Mouse (Mus musculus): ENCODE measurements around the gene Atp5b. TPM values are rescaled to one million over a fixed set of nuclear protein-coding genes. Genes with fewer than 3 reads are reported as not detected.
"Not testable (repeated sequence)": the region's sequence is repeated elsewhere in the genome, so short reads cannot be mapped to it uniquely, and the experiment has no call there.

Atp5b gene
- total and polyA plus RNA-seq, 3 experiments, result 7,689 to 9,158 (median 8,017) TPM

DNA sequence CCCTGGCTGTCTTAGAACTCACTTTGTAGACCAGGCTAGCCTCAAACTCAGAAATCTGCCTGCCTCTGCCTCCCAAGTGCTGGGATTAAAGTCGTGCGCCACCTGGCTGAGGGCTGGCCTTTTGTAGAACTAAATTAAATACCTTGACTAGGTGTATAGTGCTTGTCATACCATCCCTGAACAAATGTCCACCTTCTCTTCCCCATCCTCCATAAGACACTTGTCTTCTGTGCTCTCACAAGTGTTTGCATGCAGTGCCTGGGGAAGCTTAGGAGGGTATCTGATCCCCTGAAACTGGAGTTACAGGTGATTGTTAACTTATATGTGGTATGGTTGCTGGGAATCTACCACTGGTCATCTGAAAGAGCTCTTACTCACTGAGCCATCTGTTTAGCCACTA, 32.7 kb upstream of the Atp5b start:
- Histone ChIP-seq H3K27ac (no peak overlapping the region), H3K4me3 (no peak overlapping the region), H3K27me3 (ENCODE audit: control insufficient read depth, insufficient read depth, low read length) (no peaks in the 10 kb centered on the region), H3K9ac (ENCODE audit: low read depth, low read length) (no peak overlapping the region), H3K36me3 (ENCODE audit: control insufficient read depth, insufficient read depth, low read length) (peaks cover 11% of the 10 kb centered on the region), H3K4me1 (ENCODE audit: control insufficient read depth, insufficient read depth, low read length) (no peaks in the 10 kb centered on the region), H3K79me2 (replicated peaks; ENCODE audit: control insufficient read depth, insufficient read depth, low read length) (no peaks in the 10 kb centered on the region)
- no peak for TF ChIP-seq POLR2A (IDR thresholded peaks at IDR 0.05; ENCODE audit: insufficient read depth, low read depth, low read length)
- TF ChIP-seq EP300 (IDR thresholded peaks at IDR 0.05; ENCODE audit: insufficient read depth, low read depth, low read length), result no peak
- intact Hi-C loops (cut with DNase I), result no loop called here
- WGBS, result 91% methylated on average over 2 of the region's 2 CpGs
- DNase-seq, result no peak

DNA sequence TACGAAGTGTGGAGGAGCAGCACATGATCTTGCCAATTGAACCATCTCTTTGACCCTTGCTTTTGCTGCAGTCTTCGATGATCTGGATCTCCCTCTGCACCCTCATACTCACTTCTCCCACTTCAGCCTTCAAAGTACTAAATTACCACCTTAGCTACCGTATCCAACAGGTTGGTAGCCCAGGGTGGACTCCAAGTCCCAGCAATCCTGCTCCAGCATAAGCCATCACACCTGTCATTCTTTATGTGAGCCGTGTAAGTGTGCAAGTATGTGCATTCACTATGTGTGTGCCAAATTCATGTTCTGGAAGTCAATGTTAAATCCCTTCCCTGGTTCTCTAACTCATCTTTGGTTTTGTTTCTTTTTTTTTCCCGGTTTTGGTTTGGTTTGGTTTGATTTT, 31.5 kb upstream of the Atp5b start:
- intact Hi-C loops (cut with DNase I), result no loop called here
- no peaks in the 10 kb centered on the region for H3K27me3 ChIP-seq (ENCODE audit: control insufficient read depth, insufficient read depth, low read length)
- no peaks in the 10 kb centered on the region for H3K4me1 ChIP-seq (ENCODE audit: control insufficient read depth, insufficient read depth, low read length)
- no peak overlapping the region for H3K27ac ChIP-seq
- no peaks in the 10 kb centered on the region for H3K79me2 ChIP-seq (replicated peaks; ENCODE audit: control insufficient read depth, insufficient read depth, low read length)
- DNase-seq, result no peak
- TF ChIP-seq CTCF (IDR thresholded peaks at IDR 0.05) (no peak), EP300 (IDR thresholded peaks at IDR 0.05; ENCODE audit: insufficient read depth, low read depth, low read length) (no peak), POLR2A (IDR thresholded peaks at IDR 0.05; ENCODE audit: insufficient read depth, low read depth, low read length) (no peak)
- H3K4me3 ChIP-seq, result no peak overlapping the region
- H3K36me3 ChIP-seq (ENCODE audit: control insufficient read depth, insufficient read depth, low read length), result peaks cover 4% of the 10 kb centered on the region; the same call in 1 of the 2 replicates
- H3K9ac ChIP-seq (ENCODE audit: low read depth, low read length), result no peak overlapping the region
- WGBS, result 96% methylated on average over 5 of the region's 5 CpGs

DNA sequence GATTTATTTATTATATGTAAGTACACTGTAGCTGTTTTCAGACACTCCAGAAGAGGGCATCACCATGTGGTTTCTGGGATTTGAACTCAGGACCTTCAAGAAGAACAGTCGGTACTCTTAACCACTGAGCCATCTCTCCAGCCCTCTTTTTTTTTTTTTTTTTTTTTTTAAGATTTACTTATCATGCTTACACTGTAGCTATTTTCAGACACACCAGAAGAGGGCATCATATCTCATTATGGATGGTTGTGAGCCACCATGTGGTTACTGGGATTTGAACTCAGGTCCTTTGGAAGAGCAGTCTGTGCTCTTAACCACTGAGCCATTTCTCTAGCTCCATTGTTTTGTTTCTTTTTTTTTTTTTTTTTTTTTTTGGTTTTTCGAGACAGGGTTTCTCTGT, 30.9 kb upstream of the Atp5b start:
- H3K4me1 ChIP-seq (ENCODE audit: control insufficient read depth, insufficient read depth, low read length); H3K36me3 ChIP-seq (ENCODE audit: control insufficient read depth, insufficient read depth, low read length); H3K79me2 ChIP-seq (replicated peaks; ENCODE audit: control insufficient read depth, insufficient read depth, low read length); H3K27me3 ChIP-seq (ENCODE audit: control insufficient read depth, insufficient read depth, low read length); H3K27ac ChIP-seq; intact Hi-C loops (cut with DNase I); H3K4me3 ChIP-seq; DNase-seq; H3K9ac ChIP-seq (ENCODE audit: low read depth, low read length): not testable (repeated sequence)
- WGBS, result 56% methylated on average over 2 of the region's 2 CpGs

DNA sequence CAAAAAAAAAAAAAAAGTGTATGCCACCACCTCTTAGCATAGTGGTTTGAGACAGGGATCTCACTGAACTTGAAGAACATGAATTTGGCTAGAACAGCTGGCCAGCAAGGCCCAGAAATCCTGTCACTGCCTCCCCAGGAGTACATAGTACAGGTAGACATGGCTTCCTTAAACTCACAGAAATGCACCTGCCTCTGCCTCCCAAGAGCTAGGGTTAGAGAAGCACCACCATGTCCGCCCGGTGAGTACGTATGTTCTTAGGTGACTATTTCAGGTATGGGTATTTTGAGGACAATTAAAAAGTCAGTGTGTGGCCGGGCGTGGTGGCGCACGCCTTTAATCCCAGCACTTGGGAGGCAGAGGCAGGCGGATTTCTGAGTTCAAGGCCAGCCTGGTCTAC, 30.1 kb upstream of the Atp5b start:
- TF ChIP-seq EP300 (IDR thresholded peaks at IDR 0.05; ENCODE audit: insufficient read depth, low read depth, low read length) (no peak), POLR2A (IDR thresholded peaks at IDR 0.05; ENCODE audit: insufficient read depth, low read depth, low read length) (no peak), CTCF (IDR thresholded peaks at IDR 0.05) (no peak)
- intact Hi-C loops (cut with DNase I), result no loop called here
- Histone ChIP-seq H3K4me1 (ENCODE audit: control insufficient read depth, insufficient read depth, low read length) (peaks cover 2% of the 10 kb centered on the region), H3K4me3 (no peak overlapping the region), H3K9ac (ENCODE audit: low read depth, low read length) (no peak overlapping the region), H3K27me3 (ENCODE audit: control insufficient read depth, insufficient read depth, low read length) (no peaks in the 10 kb centered on the region), H3K36me3 (ENCODE audit: control insufficient read depth, insufficient read depth, low read length) (peaks cover 4% of the 10 kb centered on the region; the same call in 1 of the 2 replicates), H3K27ac (no peak overlapping the region), H3K79me2 (replicated peaks; ENCODE audit: control insufficient read depth, insufficient read depth, low read length) (no peaks in the 10 kb centered on the region)
- DNase-seq, result no peak
- 92% methylated on average over 8 of the region's 8 CpGs for WGBS

DNA sequence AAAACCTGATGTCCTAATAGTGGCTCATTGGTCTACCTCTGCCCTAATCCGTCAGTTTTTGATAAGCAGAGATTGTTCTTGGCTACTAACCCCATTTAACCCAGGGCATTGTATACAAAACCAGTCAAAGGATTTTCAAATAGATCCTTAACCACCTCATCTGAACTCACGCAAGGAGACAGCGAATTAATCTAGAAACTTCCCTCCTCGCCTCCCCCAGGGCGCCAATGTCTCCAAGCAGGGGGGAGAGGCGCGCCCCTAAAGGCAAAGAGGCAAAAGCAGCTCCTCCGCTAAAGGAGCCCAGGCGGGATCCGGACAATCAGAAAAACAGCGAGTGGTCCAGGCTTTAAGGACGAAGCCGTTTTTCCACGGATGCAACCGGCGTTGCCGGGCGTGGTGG, 24.9 kb upstream of the Atp5b start:
- intact Hi-C loops (cut with DNase I), result loop anchor here (1.0 to 2.0 kb wide), 2 partner anchors 23 to 25 kb away; partner anchors contain the start of genes Atp5b and Naca

DNA sequence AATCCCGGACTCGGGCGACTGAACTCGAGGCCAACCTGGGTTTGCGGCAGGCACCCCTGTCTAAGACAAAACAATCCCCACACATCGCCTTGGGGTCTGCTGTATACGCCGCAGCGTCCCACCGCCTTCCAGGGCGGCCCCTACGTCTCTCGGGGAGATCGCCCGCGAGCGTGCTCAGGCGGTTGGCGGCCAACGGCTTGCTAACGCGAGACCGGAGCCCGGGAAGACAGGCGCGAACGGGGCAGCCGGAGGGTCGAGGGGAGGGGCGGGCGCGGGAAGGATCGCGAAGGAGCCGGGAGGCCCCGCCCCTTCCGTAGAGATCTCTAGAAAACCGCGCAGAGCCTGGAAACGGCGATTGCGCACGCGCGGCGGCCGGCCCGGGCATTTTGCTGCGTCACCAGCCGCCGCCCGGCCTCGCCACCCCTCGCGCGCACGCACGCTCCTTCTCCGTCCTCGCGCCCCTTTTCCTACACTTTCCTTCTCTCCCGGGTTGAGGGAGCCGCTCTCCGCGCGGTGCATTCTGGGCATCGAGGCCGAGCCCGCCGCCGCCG, 24.4 kb upstream of the Atp5b start, which contains the start of gene Ptges3:
Ptges3 (plus strand) TSS at position 354 of the 551 bp plus-strand sequence.
- under 1% methylated on average over 48 of the region's 72 CpGs for WGBS

More for the DNA sequence above, 24.9 kb upstream of the Atp5b start:
- Histone ChIP-seq H3K36me3 (ENCODE audit: control insufficient read depth, insufficient read depth, low read length) (peaks cover 20% of the 10 kb centered on the region), H3K79me2 (replicated peaks; ENCODE audit: control insufficient read depth, insufficient read depth, low read length) (no peaks in the 10 kb centered on the region; the same call in 1 of the 2 replicates), H3K27ac (peak overlapping the region; percentile 100), H3K27me3 (ENCODE audit: control insufficient read depth, insufficient read depth, low read length) (no peaks in the 10 kb centered on the region), H3K4me3 (peak overlapping the region; percentile 67), H3K9ac (ENCODE audit: low read depth, low read length) (peak overlapping the region; percentile 91), H3K4me1 (ENCODE audit: control insufficient read depth, insufficient read depth, low read length) (peaks cover 6% of the 10 kb centered on the region)
- no peak for DNase-seq
- WGBS, result under 1% methylated on average over 18 of the region's 18 CpGs
- TF ChIP-seq POLR2A (IDR thresholded peaks at IDR 0.05; ENCODE audit: insufficient read depth, low read depth, low read length) (no peak), CTCF (IDR thresholded peaks at IDR 0.05) (0 out of 2 replicates have a peak, but pooled peaks have one; percentile 11), EP300 (IDR thresholded peaks at IDR 0.05; ENCODE audit: insufficient read depth, low read depth, low read length) (no peak)

More for the DNA sequence above, 24.4 kb upstream of the Atp5b start, which contains the start of gene Ptges3:
- Histone ChIP-seq H3K9ac (ENCODE audit: low read depth, low read length) (peak within 1 kb of the TSS; percentile 91), H3K27me3 (ENCODE audit: control insufficient read depth, insufficient read depth, low read length) (no peaks in the 10 kb centered on the region), H3K4me1 (ENCODE audit: control insufficient read depth, insufficient read depth, low read length) (peaks cover 6% of the 10 kb centered on the region), H3K36me3 (ENCODE audit: control insufficient read depth, insufficient read depth, low read length) (peaks cover 21% of the 10 kb centered on the region), H3K79me2 (replicated peaks; ENCODE audit: control insufficient read depth, insufficient read depth, low read length) (no peaks in the 10 kb centered on the region; the same call in 1 of the 2 replicates), H3K4me3 (peak within 1 kb of the TSS; percentile 67), H3K27ac (peak within 1 kb of the TSS; percentile 100)
- TF ChIP-seq POLR2A (IDR thresholded peaks at IDR 0.05; ENCODE audit: insufficient read depth, low read depth, low read length) (peak; percentile 76), CTCF (IDR thresholded peaks at IDR 0.05) (0 out of 2 replicates have a peak, but pooled peaks have one; percentile 0), EP300 (IDR thresholded peaks at IDR 0.05; ENCODE audit: insufficient read depth, low read depth, low read length) (0 out of 2 replicates have a peak, but pooled peaks have one; percentile 8)
- peak; percentile 98 for DNase-seq
- intact Hi-C loops (cut with DNase I), result loop anchor here (1.0 to 2.0 kb wide), 3 partner anchors 23 to 32 kb away; partner anchors contain the start of genes Atp5b and Naca
